Mouse (Mus musculus) cerebellum, postnatal 36 days (tissue): ENCODE data around the gene Slf2.

Experiments used
- DNase-seq, 2 experiments: peaks; one replicate each; pipeline ENCODE4 v3.0.0; 2021 to 2022; ENCODE audit warnings: mixed read lengths in 2 of 2

Gene Slf2

GRCm38 (mm10) chr19:45013581-45014225 is 82.8 kb downstream of the Slf2 start:
- no peak for DNase-seq

- no peak for DNase-seq
Observed at GRCm38 (mm10) chr19:45014335-45014971, 83.5 kb downstream of the Slf2 start, which contains the start of gene Lzts2. Lzts2 (plus strand) TSS chr19:45014414.

- DNase-seq: peak; percentile 65 to 66
Observed at GRCm38 (mm10) chr19:45014981-45015402, 84.0 kb downstream of the Slf2 start.

DNA sequence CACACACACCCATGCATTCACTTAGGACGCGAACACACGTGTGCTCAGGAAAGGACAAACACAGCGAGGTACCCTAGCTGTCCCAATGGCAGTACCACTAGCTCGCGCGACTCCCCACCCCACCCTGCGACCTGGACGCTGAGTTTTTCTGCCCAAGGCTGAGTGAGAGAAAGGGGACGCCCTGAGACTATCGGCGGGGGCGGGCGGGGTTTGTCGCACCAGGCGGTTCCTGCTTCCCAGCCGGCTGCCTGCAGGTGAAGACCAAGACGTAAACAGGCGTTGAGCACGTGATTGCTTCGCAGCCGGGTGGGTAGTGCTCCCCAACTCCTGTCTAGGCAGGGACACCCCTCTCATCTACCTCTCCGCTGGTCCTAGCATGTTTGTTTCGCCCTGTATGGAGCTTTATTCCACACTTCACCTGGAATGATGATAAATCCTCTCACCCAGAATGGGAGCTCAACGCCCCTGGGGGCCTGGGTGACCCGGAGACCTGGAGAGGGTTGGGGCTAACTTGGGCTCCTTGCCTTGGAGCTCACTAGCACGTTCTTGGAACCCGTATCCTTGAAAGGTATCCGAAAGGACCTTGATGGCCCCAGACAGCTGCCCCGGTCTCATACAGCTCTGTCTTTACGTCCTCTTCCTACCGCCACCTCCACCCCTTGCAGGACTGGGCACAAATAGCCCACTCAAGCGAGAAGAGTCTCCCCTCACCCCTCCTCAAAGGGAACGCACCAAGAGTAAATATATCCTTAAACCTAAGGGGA is 84.7 kb downstream of the Slf2 start:
- DNase-seq: peak; percentile 71 to 74

DNA sequence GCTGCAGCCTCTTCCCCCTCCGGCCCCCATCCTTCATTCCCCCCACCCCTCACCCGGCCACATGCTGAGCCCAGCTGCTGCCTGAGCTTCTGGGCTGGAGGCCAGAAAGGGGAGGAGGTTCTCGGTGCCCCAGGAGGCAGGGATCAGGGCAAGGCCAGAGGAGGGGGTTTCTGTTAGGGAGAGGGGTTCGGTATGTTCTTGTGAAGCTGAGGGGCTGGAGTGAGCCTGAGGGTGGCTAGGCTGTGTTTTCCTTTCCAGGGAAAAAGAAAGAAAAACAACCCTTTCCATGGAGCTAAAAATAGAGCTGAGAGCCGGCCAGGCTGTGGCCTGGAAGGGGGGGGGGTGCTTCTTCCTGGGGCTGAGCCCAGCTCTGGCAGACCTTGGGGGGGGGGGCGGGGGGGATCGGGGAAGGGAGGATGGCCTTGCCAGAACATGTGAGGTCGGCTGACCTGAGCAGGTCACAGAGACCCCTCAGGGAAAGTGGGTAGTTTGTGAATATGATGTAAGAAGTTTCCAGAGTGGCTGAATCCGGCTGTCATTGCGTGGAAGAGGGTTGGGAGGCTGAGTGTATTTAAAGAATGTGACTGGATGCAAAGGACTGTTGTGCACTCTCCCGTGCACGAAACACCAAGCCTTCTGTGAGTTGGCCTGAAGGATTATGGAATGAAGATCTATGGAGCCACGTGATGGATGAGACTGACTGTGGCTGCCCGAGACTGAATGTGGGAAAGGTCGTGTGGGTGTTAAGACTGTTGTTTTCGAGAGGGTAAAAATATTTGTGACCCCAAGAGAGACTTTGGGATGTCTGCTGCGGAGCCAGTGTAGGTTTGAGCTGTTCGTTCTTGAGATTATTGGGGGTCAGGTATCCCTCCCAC is 85.6 kb downstream of the Slf2 start:
- DNase-seq: peak; percentile 82 to 83

GRCm38 (mm10) chr19:45017216-45017771 is 86.3 kb downstream of the Slf2 start:
- peak; percentile 85 for DNase-seq

DNA sequence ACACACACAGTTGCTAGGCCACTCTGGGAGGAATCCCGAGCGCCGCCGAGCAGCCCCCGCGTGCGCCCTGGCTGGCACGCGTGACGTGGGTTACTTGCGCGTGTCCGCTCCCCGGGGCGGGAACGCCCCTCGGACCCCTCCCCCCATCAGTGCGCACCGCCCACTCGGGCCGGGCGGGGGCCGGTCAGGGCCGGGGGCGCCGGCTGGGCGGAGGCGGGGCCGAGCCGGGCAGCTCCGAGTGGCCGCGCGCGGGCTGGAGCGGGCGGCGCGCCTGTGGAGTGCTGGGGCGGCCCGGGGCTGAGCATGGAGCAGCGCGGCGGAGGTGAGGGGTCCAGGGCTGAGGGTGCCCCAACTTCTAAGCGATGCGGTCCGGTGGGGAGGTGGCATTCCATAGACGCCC is 87.0 kb downstream of the Slf2 start:
- DNase-seq: peak; percentile 66 to 80

- DNase-seq: peak; percentile 34 to 38
Observed at GRCm38 (mm10) chr19:45018351-45018831, 87.4 kb downstream of the Slf2 start.

- no peak for DNase-seq
Observed at GRCm38 (mm10) chr19:45020348-45020747, 89.4 kb downstream of the Slf2 start.

GRCm38 (mm10) chr19:45021362-45021761 is 90.4 kb downstream of the Slf2 start:
- no peak for DNase-seq

GRCm38 (mm10) chr19:45023993-45024392 is 93.0 kb downstream of the Slf2 start:
- DNase-seq: no peak

GRCm38 (mm10) chr19:45024775-45025174 is 93.8 kb downstream of the Slf2 start:
- DNase-seq: no peak

- peak in 1 of 2 experiments; percentile 22 for DNase-seq
Observed at GRCm38 (mm10) chr19:45025937-45026568, 95.1 kb downstream of the Slf2 start.

GRCm38 (mm10) chr19:45026958-45027670 is 96.2 kb downstream of the Slf2 start:
- no peak for DNase-seq

GRCm38 (mm10) chr19:45027848-45028247 is 96.9 kb downstream of the Slf2 start:
- DNase-seq: no peak

GRCm38 (mm10) chr19:45028746-45029145 is 97.8 kb downstream of the Slf2 start:
- DNase-seq: peak in 1 of 2 experiments; percentile 16

GRCm38 (mm10) chr19:45029571-45029970 is 98.6 kb downstream of the Slf2 start:
- DNase-seq: no peak

GRCm38 (mm10) chr19:45030111-45030510 is 99.2 kb downstream of the Slf2 start:
- peak; percentile 80 to 81 for DNase-seq

DNA sequence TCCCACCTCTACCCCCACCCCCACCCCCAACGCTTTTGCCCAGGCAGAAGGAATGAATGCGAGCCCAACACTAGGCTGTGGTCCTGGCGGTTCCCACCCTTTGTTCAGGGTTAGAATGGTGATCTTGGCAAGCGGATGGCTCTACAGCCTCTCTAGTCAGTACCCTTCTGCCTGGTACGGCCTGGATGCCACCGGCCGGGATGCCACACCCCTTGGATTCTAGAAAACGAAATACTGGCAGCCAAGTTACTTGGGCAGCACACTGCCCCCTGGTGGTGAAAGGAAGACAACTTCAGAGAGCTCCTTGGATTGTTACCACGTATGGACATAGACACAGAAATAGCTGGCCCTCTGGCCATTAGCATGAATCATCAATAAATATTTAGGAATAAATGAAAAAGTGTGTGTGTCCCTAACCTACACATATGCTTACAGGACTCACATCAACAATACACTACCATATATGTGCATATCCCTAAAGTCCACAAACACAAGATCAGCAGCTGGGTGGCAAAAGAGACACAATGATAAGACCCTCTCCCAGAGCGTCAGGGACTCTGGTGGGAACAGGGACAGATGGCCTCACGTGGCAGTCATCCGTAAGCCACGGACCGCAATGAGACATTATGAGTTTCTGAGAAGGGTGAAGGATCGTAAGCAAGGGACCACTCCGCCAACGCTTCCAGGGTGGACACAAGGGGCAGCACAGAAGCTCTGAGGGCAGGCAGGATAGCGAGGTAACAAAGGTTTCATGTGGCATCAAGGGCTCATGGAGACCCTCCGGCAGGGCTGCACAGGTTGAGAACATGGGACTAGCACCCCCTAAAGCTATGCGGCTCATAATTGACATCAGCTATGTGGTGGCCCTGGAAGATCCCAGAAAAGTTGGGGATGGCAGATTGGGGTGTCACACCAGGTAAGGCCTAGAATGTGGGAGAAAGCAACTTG is 100.1 kb downstream of the Slf2 start:
- peak; percentile 85 to 86 for DNase-seq

- DNase-seq: peak; percentile 82 to 86
Observed at GRCm38 (mm10) chr19:45031780-45032179, 100.8 kb downstream of the Slf2 start.
